Mouse (Mus musculus): ENCODE results near the gene Dcbld1. TPM values are rescaled to one million over a fixed set of nuclear protein-coding genes. Genes with fewer than 3 reads are reported as not detected.

The Dcbld1 gene
- polyA plus RNA-seq, 1 experiment from 2014 or later = 19.5 TPM

Other genes starting within 250 kb of the Dcbld1 start
- 16.7 and 20.6 TPM in 2 replicates for gene Vgll2, start 211.1 kb upstream of the Dcbld1 start, polyA plus RNA-seq (2015; fragmentation: Nextera tagmentation; extraction: Ambion mirVana)
- not detected in 2 replicates for gene Ros1, start 38.4 kb upstream of the Dcbld1 start, polyA plus RNA-seq (2015; fragmentation: Nextera tagmentation; extraction: Ambion mirVana)
- not detected in 2 replicates for gene Gm26741, start 125.1 kb downstream of the Dcbld1 start, polyA plus RNA-seq (2015; fragmentation: Nextera tagmentation; extraction: Ambion mirVana)
- gene Gopc, start 148.5 kb downstream of the Dcbld1 start, polyA plus RNA-seq (2015; fragmentation: Nextera tagmentation; extraction: Ambion mirVana) = 20.2 and 21.1 TPM in 2 replicates
- not detected in 2 replicates for gene Nepn, start 155.4 kb downstream of the Dcbld1 start, polyA plus RNA-seq (2015; fragmentation: Nextera tagmentation; extraction: Ambion mirVana)
- gene Nus1, start 183.9 kb downstream of the Dcbld1 start, polyA plus RNA-seq (2015; fragmentation: Nextera tagmentation; extraction: Ambion mirVana) = 13.0 and 14.4 TPM in 2 replicates